In genomic region chr6:56342005-56342404, GRCm38 (mm10) we compare ENCODE assay signal across 17 mouse cellular contexts.
"Had no signal": no experiment of that assay in that cellular context is flagged by ENCODE, and none has a peak within 500 bp of the region (broad histone marks: within the 10 kb centered on the region; RNA-seq: fewer than 3 reads in every experiment).

No protein-coding gene starts in this region.

- H3K9me3 ChIP-seq: lung, embryonic 15.5 days; megakaryocyte, embryonic 14.5 days; midbrain, embryonic 13.5 days; midbrain, embryonic 15.5 days; neural tube, embryonic 12.5 days; stomach, embryonic 15.5 days had no signal

- H3K4me2 ChIP-seq: lung, embryonic 15.5 days; midbrain, embryonic 11.5 days; midbrain, embryonic 13.5 days; midbrain, embryonic 15.5 days; neural tube, embryonic 12.5 days; stomach, embryonic 15.5 days had no signal

- DNase-seq: lung, adult 2 months; lung, postnatal 14 days; lung, postnatal 36 days; right cerebral cortex, postnatal 14 days; thymus, adult 2 months; thymus, postnatal 25 days; thymus, postnatal 4 days had no signal

- H3K27ac ChIP-seq: lung, embryonic 15.5 days; macrophage; midbrain, embryonic 13.5 days; midbrain, embryonic 15.5 days; neural tube, embryonic 12.5 days; stomach, embryonic 15.5 days; stomach, postnatal 0 days had no signal

- ATAC-seq: lung, postnatal 0 days; midbrain, embryonic 13.5 days; midbrain, embryonic 15.5 days had no signal

- H3K4me1 ChIP-seq: lung, embryonic 15.5 days; megakaryocyte, embryonic 14.5 days; midbrain, embryonic 13.5 days; midbrain, embryonic 15.5 days; neural tube, embryonic 12.5 days; stomach, embryonic 15.5 days had no signal

- H3K27me3 ChIP-seq: lung, embryonic 15.5 days; megakaryocyte, embryonic 14.5 days; midbrain, embryonic 13.5 days; midbrain, embryonic 15.5 days; neural tube, embryonic 12.5 days; stomach, embryonic 15.5 days had no signal

- H3K36me3 ChIP-seq: lung, embryonic 15.5 days; midbrain, embryonic 13.5 days; midbrain, embryonic 15.5 days; neural tube, embryonic 12.5 days; stomach, embryonic 15.5 days had no signal

- H3K9ac ChIP-seq: lung, embryonic 15.5 days; midbrain, embryonic 13.5 days; midbrain, embryonic 15.5 days; neural tube, embryonic 12.5 days; stomach, embryonic 15.5 days had no signal

- H3K4me3 ChIP-seq: lung, embryonic 15.5 days; megakaryocyte, embryonic 14.5 days; midbrain, embryonic 13.5 days; midbrain, embryonic 15.5 days; neural tube, embryonic 12.5 days; stomach, embryonic 15.5 days had no signal
